Mouse (Mus musculus) T-helper 1 cell (primary cell): ENCODE data around the gene Rin2.

Source experiments
- in situ Hi-C: fragments of 300-600 bp; cut with MboI, MseI; formaldehyde crosslinking; loops from one replicate; pipeline ENCODE4 v1.15.1; 2025; ENCODE audit warnings: high pct_unique_total_duplicates

Gene Rin2

DNA sequence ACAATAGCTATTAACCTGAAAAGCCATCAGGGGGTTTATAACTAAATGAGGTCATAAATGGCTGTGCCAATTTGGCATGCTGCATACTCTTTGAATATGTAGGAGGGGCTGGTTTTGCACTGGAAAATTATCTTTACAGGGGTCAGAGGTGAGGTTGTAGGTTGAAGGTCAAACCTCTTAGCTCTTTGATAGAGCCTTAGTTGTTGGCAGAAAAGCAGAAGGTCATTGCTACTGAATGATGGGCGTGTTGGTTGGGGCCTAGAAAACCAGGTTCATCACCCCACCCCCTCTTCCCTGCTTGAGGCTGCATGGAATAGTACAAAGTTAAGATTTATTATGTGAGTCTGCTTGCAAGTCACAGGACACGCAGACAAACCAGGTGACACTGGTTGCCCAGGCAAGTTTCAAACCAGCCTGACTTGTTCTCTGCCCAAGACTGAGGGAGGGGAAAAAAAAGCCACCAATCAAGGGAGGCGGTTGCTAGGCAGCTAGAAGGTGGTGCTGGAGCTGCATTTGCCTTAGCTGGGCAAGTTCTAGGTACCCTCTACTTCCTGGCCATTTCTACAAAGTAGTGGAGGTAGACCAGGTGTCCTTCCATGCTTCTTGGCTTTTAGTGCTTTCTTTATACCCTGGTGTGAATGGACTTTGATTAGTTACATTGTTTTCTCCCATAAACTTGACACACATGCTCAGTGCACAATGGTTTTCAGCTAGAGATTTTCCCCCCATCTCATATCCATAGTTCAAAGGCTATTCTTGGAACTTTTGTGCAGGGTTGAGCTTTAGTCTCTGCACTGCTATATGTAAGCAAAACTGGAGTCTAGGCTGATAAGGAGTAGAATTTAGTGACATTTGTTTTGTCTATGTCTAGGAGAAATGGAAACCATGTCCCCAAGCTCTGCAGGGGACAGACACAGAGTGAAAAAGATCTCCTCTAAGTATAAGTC lies 148.0 kb downstream of the Rin2 start:
- in situ Hi-C loops: no loop called here

DNA sequence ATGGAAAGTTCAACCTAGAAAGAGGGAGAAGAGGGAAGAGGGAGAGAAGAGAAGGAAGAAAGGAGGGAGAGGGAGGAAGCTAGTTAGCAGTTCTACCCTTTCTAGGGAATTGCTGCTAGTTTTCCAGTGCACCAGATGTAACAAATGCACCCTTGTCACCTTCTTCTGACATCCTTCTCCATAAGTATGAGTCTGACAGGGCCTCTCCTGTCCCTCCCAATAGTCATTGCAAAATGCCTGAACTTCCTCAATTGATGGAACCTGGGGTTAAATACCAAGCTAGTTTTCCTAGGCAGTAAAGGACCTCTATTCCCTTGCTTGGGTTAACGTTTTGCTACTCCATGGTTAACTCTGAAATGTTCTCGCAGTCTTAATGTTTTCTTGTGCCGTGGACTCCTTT lies 149.7 kb downstream of the Rin2 start:
- in situ Hi-C loops: no loop called here

DNA sequence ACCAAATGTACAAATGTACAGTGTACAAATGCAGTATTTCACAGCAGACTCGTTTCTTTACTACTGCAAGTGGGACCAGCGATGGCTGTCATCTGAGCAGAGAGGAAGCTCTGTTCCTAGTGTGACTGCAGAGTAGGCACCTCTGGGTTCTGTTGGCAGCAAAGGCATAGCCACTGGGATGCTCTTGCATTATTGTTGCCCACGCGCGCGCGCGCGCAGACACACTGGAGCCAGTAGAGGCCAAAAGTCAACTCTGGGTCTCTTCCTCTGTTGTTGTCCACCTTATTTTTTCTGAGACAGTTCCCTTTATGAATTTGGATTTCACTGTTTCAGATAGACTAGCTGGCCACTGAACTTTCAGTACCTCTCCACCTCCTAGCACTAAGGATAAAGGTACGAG lies 150.2 kb downstream of the Rin2 start:
- in situ Hi-C loops: no loop called here

DNA sequence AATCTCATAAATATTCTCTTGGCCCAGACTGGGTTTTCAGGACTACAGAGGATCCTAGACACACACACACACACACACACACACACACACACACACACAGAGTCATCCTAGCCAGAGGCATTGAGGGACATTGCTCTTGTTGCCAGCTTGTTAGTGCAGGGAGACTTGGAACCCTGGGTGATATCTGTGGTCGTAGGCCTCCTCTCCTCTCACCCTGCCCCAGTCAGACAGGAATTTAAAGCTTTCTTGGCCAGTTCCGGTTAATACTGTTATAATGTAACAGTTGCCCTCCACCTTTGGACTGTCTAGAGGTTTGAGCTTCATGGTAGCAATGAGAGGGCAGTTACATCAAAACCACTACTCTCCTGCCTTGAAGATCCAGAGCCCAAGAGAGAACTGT lies 152.9 kb downstream of the Rin2 start:
- in situ Hi-C loops: no loop called here

DNA sequence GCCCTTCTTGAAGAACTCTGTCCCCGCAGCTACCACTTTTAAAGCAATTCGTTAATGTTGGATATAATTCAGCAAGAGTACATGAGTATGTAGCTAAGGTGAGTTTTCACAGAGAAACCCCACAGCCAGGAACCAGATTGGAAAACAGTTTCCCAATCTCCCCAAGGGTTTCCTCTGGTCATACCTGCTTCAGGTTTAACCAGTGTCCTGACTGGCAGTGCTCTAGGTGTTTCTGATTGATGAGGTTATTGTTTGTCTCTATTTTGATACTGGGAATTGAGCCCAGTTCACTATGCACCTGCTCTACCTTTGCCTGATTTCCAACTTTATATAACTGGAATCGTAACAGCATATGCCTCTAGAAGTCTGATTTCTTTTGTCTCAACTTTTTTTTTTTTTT lies 153.6 kb downstream of the Rin2 start:
- in situ Hi-C loops: no loop called here

DNA sequence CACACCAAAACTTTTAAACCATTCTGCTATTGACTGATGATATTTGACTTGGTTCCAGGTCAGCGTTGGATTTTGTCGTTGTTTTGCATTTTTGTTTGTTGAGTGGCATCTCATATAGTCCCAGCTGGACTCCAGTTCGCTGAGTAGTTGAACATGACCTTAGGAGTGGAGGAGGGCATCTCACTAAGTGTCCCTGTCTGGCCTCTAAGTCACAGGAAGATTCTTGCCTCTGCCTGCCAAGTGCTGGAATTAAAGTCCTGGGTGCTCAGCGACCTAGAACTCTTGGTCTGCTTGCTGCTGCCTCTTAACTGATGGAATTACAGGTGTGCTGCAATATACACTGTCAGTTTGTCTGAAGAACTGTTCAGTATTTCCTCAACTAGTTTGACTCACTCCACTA lies 154.2 kb downstream of the Rin2 start:
- in situ Hi-C loops: no loop called here

DNA sequence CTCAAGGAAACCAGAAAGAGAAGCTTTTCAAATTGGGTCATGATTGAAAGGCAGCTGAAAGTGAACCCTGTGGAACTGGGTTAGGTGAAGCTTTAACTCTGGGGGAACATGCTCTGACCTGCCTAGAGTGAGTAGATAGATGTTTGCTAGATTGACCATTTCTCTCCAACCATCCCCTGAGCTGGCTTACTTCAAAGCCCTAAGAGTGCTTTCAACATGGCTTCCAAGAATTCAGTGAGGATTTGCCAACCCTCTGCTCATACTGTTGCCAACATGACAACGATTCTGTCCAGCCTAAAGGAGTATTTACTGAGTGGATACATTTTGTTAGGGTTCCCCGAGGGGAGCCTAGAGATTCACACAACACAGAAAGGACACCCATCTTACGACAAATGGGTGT lies 155.4 kb downstream of the Rin2 start:
- in situ Hi-C loops: no loop called here

DNA sequence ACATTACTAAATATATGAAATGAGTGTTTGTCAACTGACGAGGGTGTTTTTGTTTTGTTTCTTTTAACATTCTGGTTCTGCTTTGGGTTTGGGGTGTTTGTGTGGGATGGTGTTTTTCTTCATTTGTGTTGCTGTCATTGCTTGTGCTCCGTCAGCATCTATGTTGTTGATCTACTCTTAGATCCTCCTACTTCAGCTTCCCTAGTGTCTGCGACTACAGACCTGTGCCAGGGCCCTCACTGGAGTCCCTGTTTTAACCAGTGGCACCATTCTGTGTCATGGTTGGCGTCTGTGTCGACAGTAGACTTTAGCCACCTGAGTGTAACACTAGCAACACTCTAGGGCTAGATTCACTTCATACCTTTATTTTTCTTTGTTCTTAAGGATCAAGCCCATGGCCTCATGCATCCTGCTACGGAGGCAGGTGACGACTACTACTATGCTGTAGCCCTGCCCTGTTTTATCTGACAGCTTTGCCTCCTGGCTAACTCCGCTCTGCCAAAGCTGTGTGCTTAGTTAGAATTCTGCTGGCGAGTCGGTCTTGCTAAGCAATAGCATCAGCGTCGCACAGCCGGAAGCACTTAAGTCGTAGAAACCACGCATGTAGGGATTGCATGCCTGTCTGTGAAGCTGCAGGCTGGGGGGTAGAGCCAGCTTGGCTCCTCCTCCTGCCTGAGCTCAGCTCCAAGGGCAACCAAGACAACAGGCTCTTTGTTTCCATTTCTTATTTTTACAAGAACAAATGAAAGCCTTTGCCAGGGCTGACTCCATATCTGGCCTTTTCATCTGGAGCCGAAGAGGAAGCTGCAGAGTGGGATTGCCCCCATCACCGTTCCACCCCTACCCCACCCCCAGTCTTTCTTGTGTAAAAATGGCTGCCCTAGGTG lies 157.2 kb downstream of the Rin2 start:
- in situ Hi-C loops: no loop called here

DNA sequence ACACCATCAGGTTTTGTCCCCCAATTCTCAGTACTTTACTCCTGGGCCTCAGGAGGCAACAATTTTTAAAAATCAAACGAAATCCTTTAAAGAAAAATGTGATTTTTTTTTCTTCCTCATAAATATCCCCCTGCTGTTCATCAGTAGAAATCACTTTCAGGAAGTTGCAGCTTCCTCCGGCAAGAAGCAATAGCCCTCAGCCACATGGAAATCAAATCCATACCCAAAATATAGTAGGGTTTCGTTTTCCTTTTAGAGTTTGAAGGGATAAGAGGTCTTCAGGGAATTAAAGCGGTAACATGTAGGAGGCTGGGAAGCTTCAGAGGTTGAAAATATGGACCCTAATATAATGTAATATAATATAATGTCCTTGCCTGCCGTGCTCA lies 157.8 kb downstream of the Rin2 start:
- in situ Hi-C loops: no loop called here

DNA sequence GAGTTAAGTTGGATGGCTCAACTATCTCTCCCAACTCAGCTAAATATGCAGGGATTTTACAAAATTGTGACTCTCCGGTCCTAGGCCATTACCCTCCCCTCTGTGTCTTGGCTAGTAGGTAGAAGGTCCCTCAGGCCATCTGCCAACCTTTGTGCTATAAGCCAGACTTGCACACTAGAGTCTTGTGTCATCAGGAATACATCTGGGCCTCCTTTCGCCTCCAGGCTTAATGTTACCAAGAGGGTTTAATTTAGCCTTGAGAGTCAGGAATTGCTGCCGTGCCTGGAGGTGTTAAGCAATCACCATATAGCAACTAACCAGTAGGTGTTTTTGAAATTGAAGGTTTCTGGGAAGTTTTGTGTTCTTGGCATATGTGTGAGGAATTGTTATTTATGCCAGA lies 158.3 kb downstream of the Rin2 start:
- in situ Hi-C loops: no loop called here

DNA sequence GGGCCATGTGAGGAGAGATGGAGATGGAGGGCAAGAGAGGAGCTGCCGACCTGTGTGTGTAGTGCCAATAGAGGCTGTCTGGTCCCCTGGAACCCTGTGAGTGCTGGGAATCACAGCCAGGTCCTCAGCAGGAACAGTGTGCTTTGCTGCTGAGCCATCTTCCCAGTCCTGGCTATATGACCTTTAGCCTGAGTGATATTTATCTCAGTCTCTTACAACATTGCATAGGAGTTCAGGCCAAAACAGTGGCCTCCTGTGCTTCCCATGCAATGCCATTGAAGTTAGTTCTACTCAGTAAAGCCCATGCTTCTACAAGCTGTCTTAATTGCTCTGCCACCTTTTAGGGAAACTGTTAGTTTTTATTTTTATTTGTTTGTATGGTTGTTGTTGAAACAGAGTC lies 160.9 kb downstream of the Rin2 start:
- in situ Hi-C loops: no loop called here

DNA sequence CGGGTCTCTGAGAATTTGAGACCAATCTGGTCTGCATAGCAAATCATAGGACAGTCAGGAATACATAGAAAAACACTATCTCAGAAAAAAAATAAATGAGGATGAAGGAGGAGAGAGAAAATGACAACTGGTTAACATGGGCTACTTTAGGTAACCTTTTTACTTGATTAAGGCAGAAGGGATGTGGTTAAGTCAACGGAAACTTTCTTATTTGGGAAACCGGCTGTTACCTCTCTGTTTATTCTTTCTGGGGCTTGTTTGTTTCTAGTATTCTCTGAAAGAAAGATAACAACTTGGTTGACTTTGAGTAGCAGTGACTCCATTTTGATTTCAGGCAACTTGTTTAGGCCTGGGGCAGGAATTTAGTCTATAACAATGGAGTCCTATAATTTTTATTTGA lies 163.7 kb downstream of the Rin2 start:
- in situ Hi-C loops: no loop called here

DNA sequence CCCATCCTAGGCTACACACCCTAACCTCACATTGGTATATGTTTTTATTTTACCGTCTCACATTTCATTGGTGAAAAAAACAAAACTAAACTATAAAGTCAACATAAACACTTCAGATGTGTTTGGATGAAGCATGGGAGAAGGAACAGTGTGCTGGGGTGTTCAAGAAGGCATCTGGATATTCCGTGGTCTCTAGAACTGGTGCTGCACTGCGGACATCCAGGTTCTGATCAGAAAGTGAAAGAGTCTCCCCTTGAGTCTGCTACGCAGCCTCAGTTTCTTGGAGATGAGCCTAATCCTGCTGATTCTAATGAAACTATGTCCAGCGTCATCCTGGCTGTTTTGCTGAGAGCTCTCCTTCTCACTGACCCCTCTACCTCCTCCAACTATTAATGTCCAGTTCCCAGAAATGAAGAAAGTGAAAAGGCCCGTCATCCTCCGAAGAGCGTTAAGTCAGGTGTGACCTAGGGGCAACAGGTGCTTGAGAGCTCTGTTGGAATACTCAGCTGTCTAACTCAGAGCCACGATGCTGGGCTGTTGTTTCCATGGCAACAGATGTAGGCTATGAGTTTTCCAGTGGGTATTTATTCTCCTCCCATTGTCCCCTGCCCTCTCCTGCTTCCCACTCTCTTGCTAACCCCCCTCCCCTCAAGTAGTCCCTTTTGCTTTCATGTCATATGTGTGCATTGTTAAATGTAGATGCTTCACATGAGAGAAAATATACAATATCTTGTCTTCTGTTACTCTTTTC lies 164.7 kb downstream of the Rin2 start:
- in situ Hi-C loops: no loop called here

DNA sequence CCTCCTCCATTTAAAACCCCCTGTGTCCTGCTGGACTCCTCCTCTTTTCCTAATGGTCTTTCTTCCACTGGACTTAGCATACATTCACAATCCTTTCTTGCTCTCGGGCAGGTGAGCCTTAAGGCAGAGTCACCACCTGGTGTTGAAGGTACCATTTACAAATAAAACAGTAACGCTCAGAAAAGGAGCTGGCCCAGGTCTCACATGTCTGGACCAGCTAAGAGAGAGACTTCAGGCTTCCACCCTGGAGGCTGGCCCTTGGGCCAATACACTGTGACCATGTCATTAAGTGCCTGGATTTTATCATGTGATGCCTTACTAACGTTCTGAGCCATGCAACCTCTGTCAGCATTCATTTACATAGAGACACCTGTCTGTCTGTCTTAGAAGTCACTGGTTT lies 165.3 kb downstream of the Rin2 start:
- in situ Hi-C loops: no loop called here

DNA sequence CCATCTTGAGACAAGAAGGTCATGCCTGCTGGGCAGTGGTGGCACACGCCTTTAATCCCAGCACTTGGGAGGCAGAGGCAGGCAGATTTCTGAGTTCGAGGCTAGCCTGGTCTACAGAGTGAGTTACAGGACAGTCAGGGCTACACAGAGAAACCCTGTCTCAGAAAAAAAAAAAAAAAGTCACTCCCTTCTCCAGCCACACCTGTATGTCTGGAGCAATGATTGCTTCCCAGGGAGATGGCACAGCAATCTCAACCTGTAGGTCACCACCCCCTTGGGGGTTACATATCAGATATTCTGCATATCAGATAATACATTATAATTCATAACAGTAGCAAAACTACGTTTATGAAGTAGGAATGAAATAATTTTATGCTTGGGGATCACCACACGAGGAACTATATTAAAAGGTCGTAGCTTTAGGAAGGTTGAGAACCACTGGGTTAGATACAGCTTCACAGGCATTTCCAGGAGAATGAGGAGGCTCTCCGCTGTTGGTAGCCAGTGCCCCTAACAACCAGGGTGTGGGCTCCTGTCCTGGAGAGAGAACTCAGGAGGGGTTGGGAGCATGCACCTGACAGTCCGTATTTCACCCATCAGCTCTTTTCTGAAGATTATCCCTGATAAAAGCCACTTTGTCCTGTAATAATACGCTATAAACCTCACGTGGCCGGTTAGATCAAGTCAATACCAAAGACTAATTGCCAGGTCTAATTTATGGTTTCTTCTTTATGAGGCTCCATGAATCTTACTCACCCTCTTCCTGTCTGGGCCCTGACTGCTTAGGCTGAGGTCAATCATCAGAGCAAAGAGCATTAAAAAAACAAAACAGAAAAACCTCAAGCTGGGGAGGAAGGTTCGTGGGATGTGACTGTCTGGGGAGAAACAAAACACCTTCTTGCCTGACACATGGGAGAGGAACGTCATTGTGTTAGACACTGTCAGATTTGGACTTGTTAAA lies 166.2 kb downstream of the Rin2 start:
- in situ Hi-C loops: no loop called here

DNA sequence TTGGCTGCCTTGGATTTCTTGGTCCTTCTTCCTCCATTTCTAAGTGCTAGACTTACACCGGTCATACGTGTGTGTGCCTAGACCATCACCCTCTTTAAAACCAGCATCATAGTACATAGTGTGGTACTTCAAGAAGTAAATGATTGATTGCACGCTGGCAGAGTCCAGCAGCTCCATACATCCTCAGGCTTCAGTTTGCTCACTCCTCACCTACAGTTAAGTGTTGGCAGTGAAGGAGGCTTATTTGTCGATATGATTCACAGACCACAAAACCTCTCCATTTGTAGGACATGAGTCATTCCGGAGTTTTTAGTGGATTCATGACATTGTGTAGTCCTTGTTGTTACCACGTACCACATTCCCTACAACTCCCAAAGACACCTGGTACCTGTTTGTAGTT lies 168.3 kb downstream of the Rin2 start:
- in situ Hi-C loops: no loop called here

DNA sequence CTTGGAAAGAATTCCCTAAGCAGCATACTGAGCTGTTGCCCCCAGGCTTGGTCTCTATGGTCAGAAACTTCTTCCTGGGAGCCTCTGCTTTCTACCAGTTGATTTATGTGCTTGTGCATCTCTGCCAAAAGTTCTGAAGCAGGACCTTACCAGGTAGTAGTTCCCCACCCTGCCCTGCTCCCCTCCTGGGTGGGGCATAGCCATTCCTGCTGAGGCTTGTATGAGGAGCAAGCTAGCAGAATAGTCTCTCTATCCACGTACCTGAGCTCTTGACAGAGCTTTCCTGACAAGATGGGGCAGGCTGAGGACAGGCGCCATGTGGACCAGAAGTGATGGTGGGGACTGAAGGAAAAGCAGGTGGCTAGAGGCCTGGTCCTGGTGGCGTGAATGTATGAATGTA lies 171.6 kb downstream of the Rin2 start:
- in situ Hi-C loops: no loop called here

DNA sequence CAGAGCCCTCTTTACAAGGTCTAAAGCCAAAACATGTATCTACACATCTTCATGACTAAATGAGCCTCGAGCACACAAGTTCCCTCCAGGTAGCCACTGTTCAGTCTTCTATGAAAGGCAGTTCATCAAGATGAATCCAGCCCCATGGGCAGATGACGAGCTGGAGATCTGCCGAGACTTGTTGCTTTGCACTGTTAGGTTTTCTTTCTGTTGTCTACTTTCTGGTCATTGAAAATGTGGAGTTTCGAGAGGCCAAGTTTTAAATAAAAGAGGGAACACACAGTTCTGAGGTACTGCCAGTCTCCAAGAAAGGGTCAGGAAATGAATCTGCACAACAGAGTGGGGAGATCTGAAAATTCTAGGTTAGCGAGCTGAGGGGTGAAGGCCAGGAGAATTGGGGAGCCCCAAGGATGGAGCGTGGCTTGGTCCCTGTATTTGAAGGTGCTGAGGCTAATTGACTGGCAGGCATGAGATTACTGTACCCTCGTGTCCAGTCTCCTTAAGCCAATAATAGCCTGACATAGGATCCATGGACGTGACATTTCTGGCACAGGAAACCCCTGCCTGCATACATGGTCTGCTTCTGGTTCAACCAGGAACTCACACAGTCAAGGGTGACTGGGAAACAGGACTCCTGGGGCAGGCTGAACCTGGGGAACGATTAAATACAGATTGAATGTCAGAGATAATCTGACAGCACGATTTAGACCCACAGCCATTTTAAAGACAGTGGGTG lies 174.3 kb downstream of the Rin2 start:
- in situ Hi-C loops: no loop called here

DNA sequence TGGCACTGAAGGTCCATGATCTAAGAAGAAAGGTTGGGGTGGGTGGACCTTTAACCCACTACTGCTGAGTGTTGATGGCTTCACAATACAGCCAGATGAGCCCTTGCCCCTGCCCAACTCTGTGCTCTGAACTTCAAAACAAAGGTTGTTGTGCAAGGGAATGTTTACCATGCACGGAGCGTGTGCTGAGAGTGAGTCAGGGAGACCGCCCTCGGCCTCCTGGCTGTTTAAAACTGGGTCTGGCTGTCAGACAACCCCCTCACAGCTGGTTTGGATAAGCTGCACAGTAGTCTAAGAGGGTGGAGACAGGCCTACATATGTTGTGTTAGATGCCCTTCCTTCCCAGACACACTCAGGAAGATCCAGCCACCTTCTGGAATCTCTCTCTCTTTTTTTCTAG lies 175.8 kb downstream of the Rin2 start:
- in situ Hi-C loops: no loop called here

DNA sequence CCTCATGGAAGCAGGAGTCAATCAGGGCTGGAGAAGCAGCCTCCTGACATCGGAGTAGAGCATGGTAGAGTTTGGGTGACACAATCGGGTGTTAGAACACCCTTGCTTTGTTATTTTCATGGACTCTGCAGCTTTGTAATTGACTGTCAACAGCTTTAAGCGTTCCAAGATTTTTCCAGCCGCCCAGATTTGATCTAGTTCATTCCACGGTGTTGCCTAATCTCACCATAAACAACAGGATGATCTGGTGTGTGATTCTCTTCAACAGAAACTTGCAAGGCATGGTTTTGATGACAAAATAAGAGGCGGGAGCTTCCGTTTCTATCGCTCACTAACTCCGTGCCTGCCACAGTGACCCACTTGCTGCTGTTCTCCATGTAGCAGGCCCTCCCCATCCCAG lies 180.8 kb downstream of the Rin2 start:
- in situ Hi-C loops: no loop called here
